Mouse (Mus musculus) forebrain, embryonic 14.5 days (tissue): ENCODE measurements around the gene Pik3r5. TPM values are rescaled to one million over a fixed set of nuclear protein-coding genes. Genes with fewer than 3 reads are reported as not detected.

Experiments
- ATAC-seq: fragments of 200-750 bp; cut with Nextera tagmentation; 2 replicates; pipeline ENCODE4 v1.8.0; 2017; ENCODE audit warnings: mild to moderate bottlenecking, moderate library complexity
- DNase-seq: peaks from one replicate; pipeline ENCODE4 v3.0.0-alpha.2; 2015; ENCODE audit warnings: low spot score
- H3K27ac ChIP-seq: fragments of 300-500 bp; sonication (generic); 2 replicates; pipeline ENCODE4 v1.5.1; 2014; ENCODE audit warnings: low read depth, mild to moderate bottlenecking, control low read depth, low read length, moderate library complexity
- H3K27me3 ChIP-seq: fragments of 300-500 bp; sonication (generic); replicated peaks from 2 replicates; pipeline ENCODE4 v1.6.1; 2014; ENCODE audit warnings: low read length, control low read depth, mixed read lengths; ENCODE audit not compliant: control insufficient read depth, insufficient read depth
- H3K36me3 ChIP-seq: fragments of 300-500 bp; sonication (generic); 2 replicates; pipeline ENCODE4 v1.6.1; 2014; ENCODE audit warnings: low read length, control low read depth; ENCODE audit not compliant: control insufficient read depth, insufficient read depth
- H3K4me1 ChIP-seq: fragments of 300-500 bp; sonication (generic); 2 replicates; pipeline ENCODE4 v1.6.1; 2014; ENCODE audit warnings: antibody characterized with exemption, low read length, control low read depth; ENCODE audit not compliant: control insufficient read depth, insufficient read depth
- H3K4me2 ChIP-seq: fragments of 300-500 bp; sonication (generic); 2 replicates; pipeline ENCODE4 v1.6.1; 2014; ENCODE audit warnings: mild to moderate bottlenecking, control low read depth, low read length
- H3K4me3 ChIP-seq: fragments of 300-500 bp; sonication (generic); 2 replicates; pipeline ENCODE4 v1.5.1; 2014; ENCODE audit warnings: low read depth, low read length, control low read depth
- H3K9ac ChIP-seq: fragments of 300-500 bp; sonication (generic); 2 replicates; pipeline ENCODE4 v1.6.1; 2014; ENCODE audit warnings: mild to moderate bottlenecking, low read length, control low read depth, moderate library complexity
- H3K9me3 ChIP-seq: fragments of 300-500 bp; sonication (generic); replicated peaks from 2 replicates; pipeline ENCODE4 v1.6.1; 2016; ENCODE audit warnings: low read length, control low read depth, mixed read lengths; ENCODE audit not compliant: control insufficient read depth
- WGBS: fragments of 180-500 bp; shearing (Covaris S2); extraction: QIAGEN DNeasy Blood & Tissue Kit; methylation state at CpG from one replicate; pipeline ENCODE4 v1.1.7; 2014; 5-methylcytosine and 5-hydroxymethylcytosine counted together
- polyA plus RNA-seq: library from polyadenylated mRNA; unstranded; fragments of >200 nt; fragmentation: Nextera tagmentation; extraction: Ambion mirVana; gene quantifications from 2 replicates; pipeline ENCODE4 v1.2.1, GENCODE M21; 2014

Pik3r5 gene
- polyA plus RNA-seq, 1 experiment from 2014 or later: 0.11 TPM

- 77% methylated on average over 5 of the region's 5 CpGs for WGBS
- DNase-seq (no peak), ATAC-seq (no peak)
- Histone ChIP-seq H3K27me3 (no peaks in the 10 kb centered on the region), H3K4me1 (no peaks in the 10 kb centered on the region), H3K4me3 (no peak overlapping the region), H3K9ac (no peak overlapping the region), H3K36me3 (no peaks in the 10 kb centered on the region), H3K4me2 (no peak overlapping the region), H3K27ac (no peak overlapping the region), H3K9me3 (no peaks in the 10 kb centered on the region)
Measured at GRCm38 (mm10) chr11:68493760-68494159, 61.8 kb downstream of the Pik3r5 start.

DNA sequence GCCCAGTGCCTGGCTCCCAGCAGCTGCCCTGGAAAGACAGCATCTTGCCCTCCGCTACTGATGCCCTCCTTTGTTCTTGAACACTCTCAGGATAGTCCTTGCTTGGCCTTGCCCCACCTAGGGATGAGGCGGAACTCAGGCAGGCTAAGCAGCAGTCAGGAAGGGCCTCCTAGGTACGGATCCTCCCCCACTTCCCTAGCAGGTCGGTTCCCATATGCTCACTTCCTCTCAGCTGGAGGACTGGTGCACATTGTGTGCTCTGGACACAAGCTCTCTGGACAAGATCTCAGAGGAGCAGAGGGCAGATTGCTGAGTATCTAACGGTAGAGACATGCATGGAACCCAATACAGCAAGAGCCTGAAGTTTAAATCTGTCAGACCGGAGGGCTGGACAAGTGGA is 65.2 kb downstream of the Pik3r5 start:
- H3K9me3 ChIP-seq: no peaks in the 10 kb centered on the region
- ATAC-seq (no peak), DNase-seq (no peak)
- no peak overlapping the region for H3K4me3 ChIP-seq
- 86% methylated on average over 6 of the region's 6 CpGs for WGBS
- H3K36me3 ChIP-seq: no peaks in the 10 kb centered on the region
- no peak overlapping the region for H3K27ac ChIP-seq
- no peak overlapping the region for H3K4me2 ChIP-seq
- H3K27me3 ChIP-seq: no peaks in the 10 kb centered on the region
- no peak overlapping the region for H3K9ac ChIP-seq
- H3K4me1 ChIP-seq: no peaks in the 10 kb centered on the region

DNA sequence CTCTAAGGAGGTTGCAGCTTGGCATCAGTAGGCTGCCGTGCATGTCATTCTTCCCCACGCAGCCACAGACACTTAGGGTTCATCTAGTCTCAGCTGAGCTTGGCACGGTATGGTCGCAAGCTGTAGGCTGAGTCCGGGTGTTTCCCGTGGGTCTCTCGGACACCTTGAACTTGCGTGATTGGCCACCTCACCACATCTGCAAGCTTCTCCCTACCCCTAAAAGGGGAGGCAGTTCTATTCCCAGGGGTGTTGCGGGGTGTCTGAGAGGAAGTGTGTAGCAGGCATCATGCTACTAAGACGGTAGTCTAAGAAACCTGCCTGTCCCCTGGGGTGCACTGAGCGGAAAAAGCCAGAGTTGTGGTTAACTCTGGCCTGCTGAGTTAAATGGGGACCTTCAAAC is 66.6 kb downstream of the Pik3r5 start:
- Histone ChIP-seq H3K4me2 (no peak overlapping the region), H3K27ac (no peak overlapping the region), H3K36me3 (no peaks in the 10 kb centered on the region), H3K4me3 (no peak overlapping the region), H3K27me3 (no peaks in the 10 kb centered on the region), H3K9ac (no peak overlapping the region), H3K9me3 (no peaks in the 10 kb centered on the region), H3K4me1 (no peaks in the 10 kb centered on the region)
- 94% methylated on average over 11 of the region's 11 CpGs for WGBS
- DNase-seq: no peak
- ATAC-seq: no peak

DNA sequence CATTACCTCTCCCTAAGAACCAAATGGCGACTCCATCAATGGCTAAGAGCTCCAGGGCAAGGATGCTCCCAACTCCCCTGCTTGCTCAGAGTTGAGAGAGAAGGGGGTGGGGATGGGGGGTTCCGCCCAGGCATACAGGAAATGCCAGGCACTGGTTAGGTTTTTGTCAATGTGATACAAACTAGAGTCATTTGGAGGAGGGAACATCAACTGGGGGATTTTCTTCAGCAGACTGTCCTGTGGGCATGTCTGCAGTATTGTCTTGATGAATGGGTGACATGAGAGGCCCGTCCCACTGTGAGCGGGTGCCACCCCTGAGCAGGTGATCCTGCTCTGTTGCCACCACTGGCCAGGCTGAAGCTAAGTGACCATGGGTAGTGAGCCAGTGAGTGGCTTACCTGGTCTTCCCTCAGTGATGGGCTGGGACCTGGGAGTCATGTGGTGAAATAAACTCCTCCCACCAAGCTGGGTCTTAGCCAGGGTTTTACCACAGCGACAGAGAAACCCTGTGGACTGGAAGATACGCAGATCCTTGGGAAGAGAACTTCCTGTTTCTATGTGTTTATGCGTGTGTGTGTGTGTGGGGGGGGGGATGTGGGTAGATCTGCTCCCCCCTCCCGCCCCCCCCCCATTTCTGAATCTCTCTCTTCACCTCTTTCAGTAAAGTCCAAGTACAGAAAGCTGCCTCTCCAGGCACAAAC is 67.2 kb downstream of the Pik3r5 start:
- Histone ChIP-seq H3K36me3 (no peaks in the 10 kb centered on the region), H3K9ac (no peak overlapping the region), H3K4me3 (no peak overlapping the region), H3K9me3 (no peaks in the 10 kb centered on the region), H3K27me3 (no peaks in the 10 kb centered on the region), H3K4me1 (no peaks in the 10 kb centered on the region), H3K4me2 (no peak overlapping the region), H3K27ac (no peak overlapping the region)
- WGBS: 76% methylated on average over 6 of the region's 8 CpGs
- DNase-seq (no peak), ATAC-seq (no peak)

- no peak overlapping the region for H3K4me2 ChIP-seq
- WGBS: 67% methylated on average over 14 of the region's 14 CpGs
- DNase-seq (no peak), ATAC-seq (no peak)
- no peaks in the 10 kb centered on the region for H3K27me3 ChIP-seq
- H3K27ac ChIP-seq: no peak overlapping the region
- no peak overlapping the region for H3K4me3 ChIP-seq
- H3K36me3 ChIP-seq: no peaks in the 10 kb centered on the region
- H3K9ac ChIP-seq: no peak overlapping the region
- no peaks in the 10 kb centered on the region for H3K9me3 ChIP-seq
- H3K4me1 ChIP-seq: no peaks in the 10 kb centered on the region
Measured at GRCm38 (mm10) chr11:68500949-68501350, 69.0 kb downstream of the Pik3r5 start.

- WGBS: 85% methylated on average over 2 of the region's 2 CpGs
- Histone ChIP-seq H3K9ac (no peak overlapping the region), H3K4me2 (no peak overlapping the region), H3K4me1 (no peaks in the 10 kb centered on the region), H3K27ac (no peak overlapping the region), H3K27me3 (no peaks in the 10 kb centered on the region), H3K4me3 (no peak overlapping the region), H3K36me3 (no peaks in the 10 kb centered on the region), H3K9me3 (no peaks in the 10 kb centered on the region)
- DNase-seq (no peak), ATAC-seq (no peak)
Measured at GRCm38 (mm10) chr11:68502408-68502807, 70.5 kb downstream of the Pik3r5 start.

DNA sequence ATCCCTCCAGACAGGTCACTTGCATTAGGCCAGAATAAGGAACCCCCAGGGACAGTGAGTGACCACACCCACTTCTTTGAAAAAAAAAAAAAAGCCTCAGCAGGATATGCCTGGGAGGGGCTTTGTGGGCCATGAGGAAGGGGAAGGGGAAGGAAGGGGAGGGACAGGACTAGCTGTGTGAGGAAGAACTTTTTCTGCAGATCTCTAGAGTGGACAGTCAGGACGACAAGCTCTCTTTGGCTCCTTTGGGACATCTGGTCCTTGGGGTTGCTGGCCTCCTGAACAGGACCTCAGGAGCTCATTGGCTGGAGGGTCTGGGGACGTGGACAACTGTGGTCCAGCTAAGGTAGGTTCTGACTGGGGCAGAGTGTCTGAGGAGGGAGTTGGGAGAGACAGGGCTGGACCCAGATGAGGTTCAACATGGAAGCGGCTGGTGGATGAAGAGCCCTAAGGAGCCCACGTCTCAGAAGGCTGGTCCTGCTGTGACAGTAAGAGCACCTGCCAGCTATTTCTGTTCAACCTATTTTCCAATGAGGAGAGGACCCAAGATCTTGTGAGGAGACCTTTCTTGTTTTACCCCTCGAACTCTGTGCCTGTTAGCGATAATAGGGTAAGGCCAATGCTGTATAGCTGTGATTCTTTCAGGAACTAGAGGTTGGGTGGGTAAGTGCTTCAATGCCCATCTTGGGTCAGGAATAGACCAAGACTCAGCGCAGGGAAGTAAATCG is 71.1 kb downstream of the Pik3r5 start, which contains the start of gene Pik3r6:
TSS of gene Pik3r6 (plus strand) at position 118 of the 728 bp plus-strand sequence.
- Histone ChIP-seq H3K4me3 (no peak within 1 kb of the TSS), H3K9ac (0 out of 2 replicates have a peak within 1 kb of the TSS, but pooled peaks have one; percentile 3), H3K4me1 (no peaks in the 10 kb centered on the region), H3K9me3 (no peaks in the 10 kb centered on the region), H3K4me2 (no peak within 1 kb of the TSS), H3K27ac (no peak within 1 kb of the TSS), H3K27me3 (no peaks in the 10 kb centered on the region), H3K36me3 (no peaks in the 10 kb centered on the region)
- 84% methylated on average over 8 of the region's 8 CpGs for WGBS
- no peak for DNase-seq
- no peak for ATAC-seq

GRCm38 (mm10) chr11:68504913-68505312 is 73.0 kb downstream of the Pik3r5 start:
- Histone ChIP-seq H3K36me3 (no peaks in the 10 kb centered on the region), H3K9me3 (no peaks in the 10 kb centered on the region), H3K9ac (no peak overlapping the region), H3K27me3 (no peaks in the 10 kb centered on the region), H3K4me1 (no peaks in the 10 kb centered on the region), H3K27ac (no peak overlapping the region), H3K4me2 (no peak overlapping the region), H3K4me3 (no peak overlapping the region)
- WGBS: 90% methylated on average over 11 of the region's 11 CpGs
- ATAC-seq (no peak), DNase-seq (no peak)

DNA sequence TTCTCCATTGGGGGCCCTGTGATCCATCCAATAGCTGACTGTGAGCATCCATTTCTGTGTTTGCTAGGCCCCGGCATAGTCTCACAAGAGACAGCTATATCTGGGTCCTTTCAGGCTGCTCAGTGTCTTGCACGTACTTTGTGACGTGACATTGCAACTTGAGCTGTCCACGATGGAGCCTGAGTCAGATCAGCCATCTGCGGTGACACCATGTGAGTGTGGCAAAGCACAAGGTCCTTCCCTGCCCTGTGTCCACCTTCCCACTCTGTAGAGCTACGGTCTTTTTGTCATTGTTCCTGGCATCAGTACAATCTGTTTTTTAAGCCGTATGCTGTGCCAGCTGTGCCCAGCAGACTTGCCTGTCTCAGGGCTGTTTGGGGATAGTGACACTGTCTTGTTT is 75.3 kb downstream of the Pik3r5 start:
- Histone ChIP-seq H3K9ac (no peak overlapping the region), H3K27me3 (no peaks in the 10 kb centered on the region), H3K4me3 (no peak overlapping the region), H3K36me3 (no peaks in the 10 kb centered on the region), H3K4me2 (no peak overlapping the region), H3K9me3 (no peaks in the 10 kb centered on the region), H3K4me1 (no peaks in the 10 kb centered on the region), H3K27ac (no peak overlapping the region)
- DNase-seq (no peak), ATAC-seq (no peak)
- WGBS: 84% methylated on average over 7 of the region's 7 CpGs
